Mouse (Mus musculus) heart, postnatal 36 days (tissue): ENCODE data around the gene Hnrnpk. TPM values are rescaled to one million over a fixed set of nuclear protein-coding genes. Genes with fewer than 3 reads are reported as not detected.

Experiments used
- microRNA-seq, 2 experiments: library from miRNA; unstranded; fragments of <30 nt; microRNA quantifications; one replicate each; pipeline ENCODE4 v1.2.0; 2021; ENCODE audit warnings: borderline number of aligned reads in 2 of 2
- total RNA-seq, 2 experiments: library from RNA; stranded (reverse); gene quantifications; 2 replicates each; pipeline ENCODE4 v1.2.3; 2021

Gene Hnrnpk
- total RNA-seq, 2 experiments from 2014 or later = 414 to 472 TPM

Small RNA genes within 50 kb of the gene (microRNA-seq; reads per million reads assigned to microRNA genes)
- 18.8 to 19.5 reads per million in 2 experiments for gene Mir7-1

Other genes starting within 250 kb of the Hnrnpk start
- 10 to 100 TPM; 25.0 to 26.6 TPM for gene Idnk, start 245.7 kb downstream of the Hnrnpk start, total RNA-seq
- 10 to 100 TPM; 47.8 to 49.6 TPM for gene Ubqln1, start 187.7 kb downstream of the Hnrnpk start, total RNA-seq
- gene Gkap1, start 127.6 kb downstream of the Hnrnpk start, total RNA-seq = 10 to 100 TPM; 21.7 to 23.5 TPM
- under 1 TPM; 0.06 to 0.08 TPM for gene Kif27, start 44.2 kb downstream of the Hnrnpk start, total RNA-seq
- gene 2210016F16Rik, start 18.1 kb downstream of the Hnrnpk start, total RNA-seq = 10 to 100 TPM; 14.8 to 17.1 TPM
- gene Rmi1, start 1.1 kb downstream of the Hnrnpk start, total RNA-seq = 10 to 100 TPM in 1 of 2 experiments, 1 to 10 TPM in 1; 8.6 to 10.1 TPM
- gene Slc28a3, start 207.5 kb upstream of the Hnrnpk start, total RNA-seq = not detected